Mouse (Mus musculus) testis, postnatal 10 days (tissue): ENCODE measurements around the gene Rsph4a.
"Not testable (repeated sequence)": the region's sequence is repeated elsewhere in the genome, so short reads cannot be mapped to it uniquely, and the experiment has no call there.

Source experiments
- DNase-seq: peaks from one replicate; pipeline ENCODE4 v3.0.0; 2021; ENCODE audit warnings: low spot score

Gene Rsph4a

DNA sequence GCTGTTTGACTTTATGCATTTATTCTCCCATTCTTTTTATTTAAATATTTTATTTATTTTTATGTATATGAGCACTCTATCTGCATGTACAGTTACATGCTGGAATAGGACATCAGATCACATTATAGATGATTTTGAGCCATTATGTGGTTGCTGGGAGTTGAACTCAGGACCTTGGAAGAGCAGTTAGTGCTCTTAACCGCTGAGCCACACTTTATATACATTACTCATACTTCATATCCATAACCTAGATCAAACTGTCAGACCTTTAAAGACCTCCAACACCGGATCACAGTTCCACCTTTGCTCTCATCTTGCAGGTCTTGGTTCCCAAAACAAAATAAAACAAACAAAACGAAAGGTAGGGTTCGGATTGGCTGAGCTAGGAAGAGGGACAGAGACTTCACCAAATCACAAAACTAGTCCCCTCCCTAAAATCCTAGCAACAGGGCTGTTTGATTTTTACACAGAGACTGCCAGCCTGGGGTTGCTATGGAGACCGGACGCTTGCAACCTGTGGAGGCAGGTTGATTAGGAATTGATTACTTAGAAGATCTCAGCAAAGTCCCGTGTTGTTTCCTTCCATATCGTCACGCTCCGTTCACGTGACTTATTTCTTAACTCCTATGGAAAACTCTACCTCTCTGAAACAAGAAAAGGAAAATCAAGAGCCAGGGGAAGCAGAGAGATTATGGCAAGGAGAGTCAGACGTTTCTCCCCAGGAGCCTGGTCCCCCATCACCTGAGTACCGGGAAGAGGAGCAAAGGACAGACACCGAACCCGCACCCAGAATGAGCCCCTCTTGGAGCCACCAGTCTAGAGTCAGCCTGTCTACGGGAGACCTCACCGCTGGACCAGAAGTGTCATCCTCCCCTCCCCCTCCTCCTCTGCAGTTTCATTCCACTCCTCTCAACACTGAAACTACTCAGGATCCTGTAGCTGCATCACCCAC is at the start of gene Rsph4a:
TSS of gene Rsph4a (plus strand) at position 582 of the 952 bp plus-strand sequence.
- DNase-seq, result peak; percentile 60

DNA sequence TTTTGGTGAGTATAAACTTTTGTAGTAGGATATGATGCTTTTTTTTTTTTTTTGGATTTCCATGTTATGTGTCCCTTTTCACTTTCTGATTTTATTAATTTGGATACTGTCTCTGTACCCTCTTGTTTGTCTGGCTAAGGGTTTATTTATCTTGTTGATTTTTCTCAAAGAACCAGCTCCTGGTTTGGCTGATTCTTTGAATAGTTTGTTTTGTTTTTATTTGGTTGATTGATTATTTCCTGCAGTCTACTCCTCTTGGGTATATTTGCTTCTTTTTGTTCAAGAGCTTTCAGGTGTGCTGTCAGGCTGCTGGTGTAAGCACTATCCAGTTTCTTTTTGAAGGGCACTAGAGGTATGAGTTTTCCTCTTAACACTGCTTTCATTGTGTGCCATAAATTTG is 47.5 kb upstream of the Rsph4a start, which contains the start of gene Sult3a1:
TSS of gene Sult3a1 (plus strand) at position 301 of the 400 bp plus-strand sequence.
- DNase-seq, result no peak

DNA sequence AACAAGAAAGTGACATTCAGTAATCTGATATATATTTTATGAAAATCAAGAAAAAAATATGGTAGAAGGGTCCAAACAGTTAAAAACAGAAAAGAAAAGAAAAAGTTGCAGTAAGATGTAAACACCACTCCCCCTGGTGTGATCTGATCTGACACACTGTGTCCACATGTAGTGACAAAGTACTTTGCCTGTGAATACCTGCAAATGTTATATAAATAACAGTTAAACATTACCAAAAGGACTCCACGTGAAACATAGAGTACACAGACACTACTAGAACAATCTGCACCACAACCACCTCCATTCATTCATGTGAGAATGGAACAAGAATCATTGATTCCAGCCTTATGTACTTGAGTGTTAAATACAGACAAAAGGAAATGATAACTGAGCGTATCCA is 38.9 kb upstream of the Rsph4a start:
- DNase-seq, result no peak

DNA sequence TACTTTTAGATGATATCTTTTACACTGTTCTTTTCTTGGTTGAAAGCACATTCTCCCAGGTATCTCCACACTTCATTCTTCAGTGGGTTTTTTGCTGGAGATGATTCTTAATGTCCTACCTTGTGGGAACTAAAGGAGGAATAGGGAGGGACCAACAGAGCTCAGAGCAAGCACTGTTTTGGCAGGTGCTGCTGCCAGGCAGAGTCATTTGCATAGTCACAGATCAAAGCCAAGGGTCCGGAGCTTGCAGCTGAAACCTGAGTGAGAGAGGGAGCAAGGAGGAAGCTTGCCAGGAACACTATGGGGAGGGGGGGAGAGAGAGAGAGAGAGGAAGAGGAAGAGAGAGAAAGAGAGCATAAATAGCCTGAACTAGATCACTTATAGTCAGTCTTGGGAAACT is 34.5 kb upstream of the Rsph4a start:
- no peak for DNase-seq

DNA sequence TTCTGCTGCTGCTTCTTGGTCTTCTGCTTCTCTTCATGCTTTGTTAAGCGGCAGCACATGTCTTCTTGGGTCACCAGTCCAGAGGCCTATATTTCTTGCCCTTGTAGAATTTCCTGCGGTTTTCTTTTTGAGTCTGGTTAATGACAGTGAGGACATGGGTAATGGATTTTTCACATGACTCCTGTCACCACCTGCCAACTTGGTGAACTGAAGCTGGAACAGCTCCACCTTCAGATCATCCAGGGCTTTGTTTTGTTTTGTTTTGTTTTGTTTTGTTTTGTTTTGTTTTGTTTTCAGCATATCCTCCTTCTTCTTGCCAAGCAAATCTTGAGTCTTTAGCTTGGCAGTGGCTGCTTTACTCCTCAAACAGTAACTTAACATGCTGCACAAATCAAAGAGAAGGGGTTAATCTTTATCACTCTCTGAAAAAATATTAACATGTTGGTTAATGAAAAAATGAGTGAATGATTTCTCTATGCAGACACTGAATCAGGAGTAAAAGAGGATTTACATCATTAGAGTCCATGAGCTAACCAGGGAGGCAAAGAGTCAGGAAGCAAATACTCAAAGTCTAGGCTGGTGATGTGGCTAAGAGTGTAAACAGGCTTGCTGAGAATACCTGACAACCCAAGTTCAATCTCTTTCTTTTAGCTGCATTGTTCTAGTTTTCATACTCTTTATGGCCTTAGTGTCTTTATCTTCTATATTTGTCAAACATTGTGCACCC is 32.1 kb upstream of the Rsph4a start:
- no peak for DNase-seq

DNA sequence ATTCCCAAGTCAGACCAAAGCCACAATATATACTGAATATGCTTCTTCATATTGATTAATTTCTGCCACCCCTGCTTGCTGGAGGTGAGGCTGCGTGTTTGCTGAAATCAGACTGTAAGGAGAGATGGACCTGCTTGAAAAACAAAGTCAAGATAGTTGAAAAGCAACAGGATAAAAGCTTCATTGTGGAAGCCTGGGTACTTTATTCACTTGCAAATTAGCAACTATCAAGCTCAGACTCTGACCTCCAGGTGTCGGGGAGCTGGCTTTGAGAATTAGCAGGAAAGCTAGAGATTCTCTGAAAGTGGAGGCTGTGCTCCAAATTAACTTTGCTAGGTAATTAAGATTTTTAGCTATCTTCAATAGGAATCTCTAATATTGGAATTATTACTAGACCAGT is 22.5 kb upstream of the Rsph4a start:
- not testable (repeated sequence) for DNase-seq

DNA sequence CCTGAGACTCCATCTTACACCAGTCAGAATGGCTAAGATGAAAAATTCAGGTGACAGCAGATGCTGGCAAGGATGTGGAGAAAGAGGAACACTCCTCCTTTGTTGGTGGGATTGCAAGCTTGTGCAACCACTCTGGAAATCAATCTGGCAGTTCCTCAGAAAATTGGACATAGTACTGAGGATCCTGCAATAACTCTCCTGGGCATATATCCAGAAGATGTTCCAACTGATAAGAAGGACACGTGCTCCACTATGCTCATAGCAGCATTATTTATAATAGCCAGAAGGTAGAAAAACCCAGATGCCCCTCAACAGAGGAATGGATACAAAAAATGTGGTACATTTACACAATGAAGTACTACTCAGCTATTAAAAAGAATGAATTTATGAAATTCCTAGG is 3.4 kb upstream of the Rsph4a start:
- DNase-seq, result not testable (repeated sequence)

DNA sequence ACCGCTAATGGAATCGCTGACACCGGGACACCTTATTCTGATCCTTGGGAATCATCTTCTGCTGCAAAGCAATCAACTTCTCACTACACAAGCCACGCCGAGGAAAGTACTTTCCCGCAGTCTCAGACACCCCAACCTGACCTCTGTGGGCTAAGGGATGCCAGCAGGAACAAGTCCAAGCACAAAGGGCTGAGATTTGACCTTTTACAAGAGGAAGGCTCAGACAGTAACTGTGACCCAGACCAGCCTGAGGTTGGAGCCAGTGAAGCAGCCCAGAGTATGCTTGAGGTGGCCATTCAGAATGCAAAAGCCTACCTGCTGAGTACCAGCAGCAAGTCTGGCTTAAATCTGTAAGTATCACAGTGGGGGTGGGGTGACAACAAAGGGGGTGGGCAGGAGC is 578 bp downstream of the Rsph4a start:
- DNase-seq, result no peak

DNA sequence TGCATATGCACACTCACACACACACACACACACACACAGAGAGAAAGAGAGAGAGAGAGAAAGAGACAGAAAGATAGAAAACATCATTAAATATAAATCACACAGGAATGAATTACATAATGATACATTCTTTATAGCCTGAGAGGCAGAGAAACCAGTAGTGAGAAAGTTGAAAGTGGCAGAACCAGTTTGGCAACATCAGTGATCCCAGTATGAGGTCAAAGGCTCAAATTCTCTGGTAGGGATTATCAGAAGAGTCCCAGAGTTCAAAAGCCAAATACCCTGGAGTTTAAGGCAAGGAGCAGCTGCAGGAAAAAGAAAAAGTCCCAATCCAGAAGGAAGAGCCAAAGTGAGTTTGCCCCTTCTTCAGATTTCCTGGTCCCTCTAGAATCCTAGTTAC is 35.8 kb downstream of the Rsph4a start:
- no peak for DNase-seq

DNA sequence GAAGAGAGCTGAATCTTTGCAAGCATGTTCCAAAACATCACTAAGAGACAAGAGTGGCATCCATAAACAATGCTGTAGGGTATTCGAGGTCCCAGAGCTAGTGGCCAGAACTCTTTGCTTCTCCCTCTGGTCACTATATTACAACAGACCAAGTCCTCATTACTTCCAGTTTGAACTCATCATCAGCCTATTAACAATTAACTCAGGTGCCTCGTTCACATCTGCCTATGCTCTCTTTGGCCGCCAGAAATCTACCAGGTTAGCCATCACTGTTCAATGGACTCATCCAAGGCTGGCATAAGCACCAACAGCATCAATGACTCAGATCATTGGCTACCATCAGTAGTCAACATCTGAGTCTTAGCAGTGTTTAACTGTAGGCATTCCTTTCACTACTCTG is 40.5 kb downstream of the Rsph4a start:
- no peak for DNase-seq

DNA sequence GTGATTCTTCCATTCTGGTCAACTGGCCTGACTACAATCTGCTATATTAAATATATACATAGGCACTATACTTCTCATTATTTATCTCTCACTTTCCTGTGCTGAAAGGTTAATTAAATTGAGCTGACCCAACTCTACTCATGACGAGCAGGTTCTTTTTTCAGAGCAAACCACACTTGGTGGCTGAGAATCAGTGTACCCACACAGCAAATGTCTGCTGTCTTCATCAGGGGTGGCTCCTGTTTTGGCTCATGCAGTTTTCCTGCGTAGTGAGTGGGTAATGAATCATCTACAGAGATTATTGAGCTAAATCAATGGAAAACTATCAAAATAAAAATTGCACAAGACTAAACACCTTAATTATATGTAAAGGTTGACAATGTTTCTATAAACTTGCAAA is 41.4 kb downstream of the Rsph4a start:
- DNase-seq, result no peak

DNA sequence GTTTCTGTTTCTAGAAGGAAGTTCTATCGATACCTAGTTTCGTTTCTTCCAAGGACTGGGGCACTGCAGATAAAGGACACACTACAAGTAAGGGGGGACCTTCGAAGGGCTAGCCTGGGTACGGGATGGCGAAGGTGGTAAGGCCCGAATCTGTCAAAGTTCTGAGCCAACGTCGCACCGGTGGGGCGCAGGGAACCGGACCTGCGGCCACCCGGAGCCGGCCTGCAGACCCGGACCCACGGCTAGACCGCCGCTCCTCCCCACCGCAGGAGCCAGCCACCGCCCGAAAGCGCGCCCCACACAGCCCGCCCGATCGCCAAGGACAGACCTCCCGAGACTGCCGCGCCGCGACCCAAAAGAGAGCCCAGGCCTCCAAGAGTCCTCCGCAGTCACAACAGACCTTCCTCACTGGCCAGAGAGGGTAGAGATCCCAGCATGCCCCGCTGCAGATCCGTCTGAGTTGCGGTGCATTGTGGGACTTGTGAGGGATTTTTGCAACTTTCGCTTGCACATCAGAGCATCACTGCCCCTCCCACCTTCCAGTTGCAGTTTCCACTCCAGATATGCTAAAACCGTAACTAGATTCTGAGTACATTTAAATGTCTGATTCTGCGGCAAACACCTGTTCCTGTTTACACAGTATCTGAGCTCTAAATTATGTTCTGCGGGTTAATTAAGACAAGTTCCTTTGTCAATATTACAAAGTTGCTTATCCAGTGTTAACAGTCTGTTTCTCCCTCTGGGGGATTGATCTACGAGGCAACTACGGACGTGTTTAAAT is 46.1 kb downstream of the Rsph4a start, which contains the start of gene Zup1:
TSS of gene Zup1 (minus strand) at position 467 of the 781 bp plus-strand sequence.
- DNase-seq, result peak; percentile 88

DNA sequence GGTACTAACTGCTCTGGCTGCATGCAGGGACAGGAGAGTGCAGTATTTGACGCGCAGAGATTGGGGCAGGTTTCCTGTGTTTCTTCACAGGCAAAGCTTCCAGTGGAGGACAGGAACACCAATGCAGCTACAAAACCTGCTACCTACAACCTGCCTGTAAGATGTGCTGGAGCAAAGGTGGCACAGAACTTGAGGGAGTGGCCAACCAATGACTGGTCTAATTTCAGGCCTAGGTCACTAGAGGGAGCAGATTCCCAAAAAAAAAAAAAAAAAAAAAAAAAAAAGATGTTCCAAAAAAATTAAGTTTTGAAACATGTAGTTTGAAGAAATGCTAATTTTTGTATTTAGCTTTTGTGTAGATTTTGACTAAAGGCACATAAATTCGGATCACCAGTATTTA is 47.6 kb downstream of the Rsph4a start:
- DNase-seq, result no peak
